Mouse (Mus musculus): Measurements from ENCODE around the gene Utp4.
"Not testable (repeated sequence)": the region's sequence is repeated elsewhere in the genome, so short reads cannot be mapped to it uniquely, and the experiment has no call there.

Utp4 gene

DNA sequence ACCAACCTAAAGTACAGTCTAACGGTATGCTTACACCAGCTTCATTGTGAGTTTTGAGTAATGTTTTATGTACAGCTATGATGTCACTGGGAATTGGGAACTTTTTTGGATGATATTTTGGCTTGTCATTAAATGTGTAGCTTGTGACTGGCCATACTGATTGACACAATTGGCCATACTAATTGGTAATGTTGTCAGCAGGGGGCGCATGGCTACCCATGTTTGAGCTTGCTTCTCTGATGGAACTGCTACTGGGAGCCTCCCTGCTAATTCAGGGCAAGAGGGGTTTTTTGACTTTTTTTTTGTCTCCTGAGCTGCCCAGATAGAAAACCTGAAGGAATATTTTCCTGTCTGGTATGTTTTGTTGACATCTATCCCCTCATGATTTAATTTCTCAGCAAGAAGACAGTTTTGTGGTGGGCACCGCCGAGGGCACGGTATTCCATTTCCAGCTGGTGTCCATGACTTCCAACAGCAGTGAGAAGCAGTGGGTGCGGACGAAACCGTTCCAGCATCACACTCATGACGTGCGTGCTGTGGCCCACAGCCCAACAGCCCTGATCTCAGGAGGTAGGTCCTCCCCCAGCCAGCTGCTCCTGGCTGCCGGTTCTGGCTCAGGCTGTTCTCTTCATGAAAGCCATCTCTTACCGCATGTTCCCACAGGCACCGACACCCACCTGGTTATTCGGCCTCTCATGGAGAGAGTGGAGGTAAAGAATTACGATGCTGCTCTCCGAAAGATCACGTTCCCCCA lies 12.5 kb downstream of the Utp4 start:
- peak; percentile 74 for DNase-seq (ENCODE audit: low read depth, low spot score)

GRCm38 (mm10) chr8:106906635-106907034 lies 13.2 kb downstream of the Utp4 start:
- DNase-seq (ENCODE audit: low read depth, low spot score), result no peak

- DNase-seq (ENCODE audit: low read depth, low spot score), result no peak
These were observed 14.0 kb downstream of the Utp4 start for GRCm38 (mm10) chr8:106907450-106907849.

GRCm38 (mm10) chr8:106908291-106908690 lies 14.9 kb downstream of the Utp4 start:
- DNase-seq (ENCODE audit: low read depth, low spot score), result no peak

- DNase-seq (ENCODE audit: low read depth, low spot score), result no peak
These were observed 20.2 kb downstream of the Utp4 start for GRCm38 (mm10) chr8:106913631-106914030.

DNA sequence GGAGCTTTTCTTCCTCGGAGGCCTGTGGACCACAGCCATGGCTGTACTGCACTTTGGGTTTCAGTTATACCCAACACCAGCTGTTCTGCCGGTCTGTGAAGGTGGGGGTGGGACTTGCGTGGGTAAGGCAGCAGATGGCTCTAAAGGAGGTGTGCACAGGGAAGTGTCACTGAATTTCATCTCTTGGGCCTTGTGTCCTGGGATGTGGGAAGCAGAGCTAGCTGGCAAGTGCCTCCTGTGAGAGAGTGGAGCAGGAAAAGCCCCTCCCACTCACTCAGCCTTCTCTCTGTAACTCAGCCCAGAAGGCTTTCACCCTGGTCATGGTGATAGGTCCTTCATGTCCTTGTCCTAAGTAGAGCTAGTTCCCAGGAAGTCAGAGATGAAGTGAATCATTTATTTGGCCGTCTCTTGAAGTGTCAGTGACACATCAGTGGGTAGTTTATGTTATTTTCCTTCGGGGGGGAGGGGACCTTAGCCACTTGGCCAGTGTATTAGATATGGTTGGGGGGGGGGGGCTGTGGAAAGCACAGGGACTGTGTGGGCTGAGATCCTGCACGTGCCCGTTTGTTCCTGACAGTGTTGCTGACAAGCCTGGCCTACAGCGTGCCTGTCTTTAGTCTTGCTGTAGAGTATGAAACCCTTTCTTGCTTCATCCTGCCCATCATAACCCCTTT lies 26.4 kb downstream of the Utp4 start:
- DNase-seq (ENCODE audit: low read depth, low spot score), result no peak

DNA sequence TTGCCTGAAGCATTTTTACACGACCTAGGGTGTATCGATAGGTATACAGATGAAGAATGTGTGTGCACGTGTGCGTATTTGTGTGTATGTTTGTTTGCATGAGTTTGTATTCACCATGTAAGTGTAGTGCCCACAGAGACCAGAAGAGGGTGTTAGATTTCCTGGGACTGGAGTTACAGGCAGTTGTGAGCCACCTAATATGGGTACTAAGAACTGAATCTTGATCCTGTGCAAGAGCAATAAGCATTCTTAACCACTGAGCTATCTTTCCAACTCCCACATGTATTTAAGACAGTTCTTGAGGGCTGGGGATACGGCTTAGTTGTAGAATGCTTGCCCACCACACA lies 26.9 kb downstream of the Utp4 start:
- no peak for DNase-seq (ENCODE audit: low read depth, low spot score)

GRCm38 (mm10) chr8:106924057-106924456 lies 30.6 kb downstream of the Utp4 start:
- no peak for DNase-seq (ENCODE audit: low read depth, low spot score)

- DNase-seq (ENCODE audit: low read depth, low spot score), result no peak
These were observed 31.5 kb downstream of the Utp4 start for GRCm38 (mm10) chr8:106924904-106925349.

- DNase-seq (ENCODE audit: low read depth, low spot score), result no peak
These were observed 32.0 kb downstream of the Utp4 start for GRCm38 (mm10) chr8:106925446-106925845.

- peak; percentile 75 for DNase-seq (ENCODE audit: low read depth, low spot score)
These were observed 33.8 kb downstream of the Utp4 start for GRCm38 (mm10) chr8:106927247-106927646.

DNA sequence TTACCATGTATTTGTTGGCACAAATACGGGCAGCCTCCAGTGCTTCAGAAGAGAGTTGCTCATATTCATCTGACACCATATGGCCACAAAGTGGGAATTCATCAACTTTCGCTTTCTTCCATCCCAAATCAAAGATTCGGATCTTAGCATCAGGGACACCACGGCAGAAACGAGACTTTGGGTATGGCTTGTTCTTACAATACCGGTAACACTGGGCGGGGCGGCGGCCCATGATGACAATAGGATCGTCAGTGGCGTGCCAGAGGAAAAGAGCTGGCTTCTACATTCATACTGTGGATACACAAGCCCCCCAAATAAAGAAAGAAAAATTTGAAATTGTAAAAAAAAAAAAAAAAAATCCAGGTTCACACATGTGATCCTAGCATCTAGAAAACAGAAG lies 34.7 kb downstream of the Utp4 start:
- not testable (repeated sequence) for DNase-seq (ENCODE audit: low read depth, low spot score)

DNA sequence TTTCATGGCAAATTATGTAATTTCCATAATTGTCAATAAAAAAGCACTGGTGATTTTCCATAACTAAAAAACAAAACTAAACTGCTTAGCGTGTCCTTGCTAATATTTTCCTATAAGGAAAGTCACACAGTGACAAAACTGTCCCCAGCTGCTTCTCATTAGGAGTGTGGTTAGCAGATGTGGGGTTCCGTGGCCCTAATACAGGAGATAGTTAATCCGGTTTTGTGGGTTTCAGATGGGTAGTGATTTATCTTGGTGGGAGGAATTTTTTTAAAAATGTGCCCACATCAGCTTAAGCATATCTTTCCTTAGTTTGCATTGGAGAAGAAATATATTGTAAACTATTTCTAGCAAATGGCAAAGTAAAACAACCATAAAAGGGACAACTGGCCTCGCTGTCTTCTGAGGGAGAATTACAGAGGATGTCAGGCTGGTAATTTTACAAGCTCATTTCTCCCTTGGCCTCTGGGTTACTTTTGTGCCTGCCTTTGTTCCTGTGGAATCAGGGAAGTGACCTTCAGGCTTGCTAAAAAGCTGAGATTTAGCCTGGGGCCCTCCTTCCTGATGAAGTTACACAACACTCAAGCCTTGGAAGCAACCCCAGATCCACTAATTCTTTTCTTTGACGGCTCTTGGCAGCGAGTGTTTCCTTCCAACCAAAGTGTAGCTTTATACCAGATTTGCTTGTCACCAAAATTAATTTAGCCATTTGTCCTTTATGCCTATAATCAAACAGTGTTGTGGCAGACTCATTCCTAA lies 35.9 kb downstream of the Utp4 start:
- no peak for DNase-seq (ENCODE audit: low read depth, low spot score)

DNA sequence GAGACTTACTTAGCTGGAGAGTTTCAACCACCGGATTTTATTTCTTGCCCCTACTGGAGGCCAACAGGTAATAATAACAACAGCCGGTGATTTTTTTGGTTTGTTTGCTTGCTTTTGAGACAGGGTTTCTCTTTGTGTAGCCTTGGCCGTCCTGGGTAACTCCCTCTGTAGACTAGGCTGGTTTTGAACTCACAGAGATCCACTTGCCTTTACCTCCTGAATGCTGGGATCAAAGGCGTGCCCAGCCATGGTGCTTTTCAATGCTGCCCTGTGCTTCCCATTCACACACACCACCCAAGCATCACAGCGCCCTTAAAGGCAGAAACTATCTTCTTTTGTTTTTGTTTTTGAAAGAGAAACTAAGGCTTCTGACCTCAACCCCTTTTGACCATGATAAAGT lies 36.5 kb downstream of the Utp4 start:
- DNase-seq (ENCODE audit: low read depth, low spot score), result no peak

GRCm38 (mm10) chr8:106932376-106933065 lies 39.1 kb downstream of the Utp4 start:
- DNase-seq (ENCODE audit: low read depth, low spot score), result peak; percentile 5

DNA sequence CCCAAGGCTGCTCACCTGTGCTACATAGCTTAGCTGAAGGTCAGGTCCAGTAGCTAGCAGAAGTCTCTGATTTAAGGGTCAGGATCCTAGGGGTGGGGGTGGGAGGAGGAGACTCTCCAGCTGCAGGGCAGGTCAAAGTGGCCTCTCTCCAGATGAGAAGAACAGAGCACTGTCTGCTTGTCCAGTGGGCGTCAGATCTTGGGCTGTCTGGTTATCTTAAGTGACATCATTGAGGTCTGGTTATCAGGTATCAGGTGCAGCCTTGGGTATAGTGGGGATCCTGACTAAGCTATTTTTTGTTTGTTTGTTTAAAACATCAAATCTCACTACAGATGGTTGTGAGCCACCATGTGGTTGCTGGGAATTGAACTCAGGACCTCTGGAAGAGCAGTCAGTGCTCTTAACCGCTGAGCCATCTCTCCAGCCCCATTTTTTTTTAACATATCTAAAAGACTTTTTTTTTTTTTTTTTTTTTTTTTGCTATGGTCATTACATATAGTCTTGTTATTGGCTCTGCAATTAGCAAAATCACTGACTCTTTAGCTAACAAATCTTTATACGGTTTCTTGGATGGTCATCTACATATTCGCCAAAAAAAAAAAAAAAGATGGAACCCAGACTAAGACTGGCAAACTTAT lies 40.2 kb downstream of the Utp4 start:
- no peak for DNase-seq (ENCODE audit: low read depth, low spot score)

DNA sequence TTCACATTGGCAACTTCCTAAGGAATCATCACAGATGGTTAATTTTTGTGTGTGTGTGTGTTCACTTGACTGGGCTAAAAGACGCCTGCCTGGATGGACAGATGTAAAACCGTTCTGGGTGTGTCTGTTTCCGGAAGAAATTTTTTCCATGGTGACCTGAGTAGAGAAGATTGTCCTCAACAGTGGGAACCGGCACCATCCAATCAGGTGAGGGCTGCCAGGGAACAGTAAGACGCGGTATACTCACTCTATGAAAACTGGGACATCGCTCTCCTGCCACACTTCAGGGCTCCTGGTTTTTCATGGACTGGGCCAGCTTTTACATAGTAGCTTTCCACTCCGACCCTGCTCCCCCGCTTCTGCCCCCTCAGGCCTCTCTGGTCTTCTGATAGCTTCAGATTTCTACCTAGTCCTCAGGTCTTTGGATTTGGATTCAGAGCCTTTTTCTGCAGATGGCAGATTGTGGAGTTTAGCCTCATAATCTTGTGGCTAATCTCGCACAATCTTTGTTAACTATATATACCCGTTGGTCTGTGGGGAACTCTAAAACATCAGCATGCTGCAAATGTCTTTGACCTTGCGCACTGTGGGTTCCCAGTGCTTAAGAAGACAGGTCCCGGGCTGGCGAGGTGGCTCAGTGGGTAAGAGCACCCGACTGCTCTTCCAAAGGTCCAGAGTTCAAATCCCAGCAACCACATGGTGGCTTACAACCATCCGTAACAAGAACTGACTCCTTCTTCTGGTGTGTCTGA lies 41.0 kb downstream of the Utp4 start:
- DNase-seq (ENCODE audit: low read depth, low spot score), result peak; percentile 12

DNA sequence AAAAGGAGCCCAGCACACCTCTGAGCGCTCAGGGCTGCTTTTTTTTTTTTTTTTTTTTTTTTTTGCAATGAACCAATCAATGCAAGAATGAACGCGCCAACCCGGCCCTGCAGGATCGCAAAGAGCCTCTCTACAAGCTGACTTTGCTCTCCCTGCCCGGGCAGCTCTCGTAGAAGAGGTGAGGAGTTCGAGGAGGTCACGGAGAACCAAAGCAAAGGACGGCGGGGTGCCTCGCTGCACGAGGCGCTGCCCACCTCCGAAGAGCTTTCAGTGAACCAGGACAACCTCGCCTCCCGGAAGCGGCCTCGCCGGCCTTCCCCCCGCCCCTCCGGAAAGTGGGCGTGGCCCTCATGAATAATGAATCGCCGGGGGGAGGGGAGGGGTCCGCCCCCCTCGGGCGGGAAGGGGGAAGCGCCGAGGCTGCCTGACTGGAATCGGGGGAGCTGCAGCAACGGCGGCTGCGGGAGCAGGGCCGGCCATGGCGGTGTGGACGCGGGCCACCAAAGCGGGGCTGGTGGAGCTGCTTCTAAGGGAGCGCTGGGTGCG lies 42.0 kb downstream of the Utp4 start, which contains the start of gene Sntb2:
Gene Sntb2, plus strand, starts transcription at position 427 of the 546 bp plus-strand sequence.
- peak; percentile 94 for DNase-seq (ENCODE audit: low read depth, low spot score)

GRCm38 (mm10) chr8:106935899-106936477 lies 42.6 kb downstream of the Utp4 start:
- peak; percentile 60 for DNase-seq (ENCODE audit: low read depth, low spot score)

- DNase-seq (ENCODE audit: low read depth, low spot score), result peak; percentile 35
These were observed 43.1 kb downstream of the Utp4 start for GRCm38 (mm10) chr8:106936478-106937051.

Measured in CD4-positive, CD25-positive, alpha-beta regulatory T cell, adult 2 months (primary cell).